Mouse (Mus musculus) midbrain, postnatal 0 days (tissue): ENCODE measurements around the gene Rabgef1. TPM values are rescaled to one million over a fixed set of nuclear protein-coding genes. Genes with fewer than 3 reads are reported as not detected.

Experiments used
- ATAC-seq: fragments of 200-750 bp; cut with Nextera tagmentation; 2 replicates; pipeline ENCODE4 v1.8.0; 2017; ENCODE audit warnings: moderate number of reproducible peaks, mild to moderate bottlenecking, moderate TSS enrichment, moderate library complexity; ENCODE audit not compliant: low FRiP score
- DNase-seq: peaks from one replicate; pipeline ENCODE4 v3.0.0-alpha.2; 2015; ENCODE audit warnings: low spot score
- H3K27ac ChIP-seq: fragments of 300-500 bp; sonication (generic); 2 replicates; pipeline ENCODE4 v1.5.1; 2014; ENCODE audit warnings: low read depth, mild to moderate bottlenecking, low read length, mixed read lengths
- H3K27me3 ChIP-seq: fragments of 300-500 bp; sonication (generic); 2 replicates; pipeline ENCODE4 v1.6.1; 2014; ENCODE audit warnings: low read length, control low read depth, mixed read lengths; ENCODE audit not compliant: insufficient read depth
- H3K36me3 ChIP-seq: fragments of 300-500 bp; sonication (generic); 2 replicates; pipeline ENCODE4 v1.6.1; 2014; ENCODE audit warnings: low read length, control low read depth, mixed read lengths; ENCODE audit not compliant: insufficient read depth
- H3K4me1 ChIP-seq: fragments of 300-500 bp; sonication (generic); 2 replicates; pipeline ENCODE4 v1.6.1; 2014; ENCODE audit warnings: mild to moderate bottlenecking, control low read depth, antibody characterized with exemption, low read length, mixed read lengths; ENCODE audit not compliant: insufficient read depth
- H3K4me2 ChIP-seq: fragments of 300-500 bp; sonication (generic); 2 replicates; pipeline ENCODE4 v1.6.1; 2014; ENCODE audit warnings: low read depth, mild to moderate bottlenecking, low read length, mixed read lengths; ENCODE audit not compliant: poor library complexity, severe bottlenecking
- H3K4me3 ChIP-seq: fragments of 300-500 bp; sonication (generic); 2 replicates; pipeline ENCODE4 v1.5.1; 2014; ENCODE audit warnings: low read depth, mild to moderate bottlenecking, low read length, moderate library complexity
- H3K9ac ChIP-seq: fragments of 300-500 bp; sonication (generic); replicated peaks from 2 replicates; pipeline ENCODE4 v1.6.1; 2014; ENCODE audit warnings: mild to moderate bottlenecking, low read length, moderate library complexity, mixed read lengths; ENCODE audit not compliant: poor library complexity, severe bottlenecking
- H3K9me3 ChIP-seq: fragments of 300-500 bp; sonication (generic); 2 replicates; pipeline ENCODE4 v1.6.1; 2016; ENCODE audit warnings: low read length, control low read depth
- CTCF ChIP-seq: IDR thresholded peaks from 2 replicates; pipeline ENCODE4 v1.5.1; 2016; ENCODE audit warnings: antibody characterized with exemption, mild to moderate bottlenecking
- WGBS: fragments of 180-500 bp; shearing (Covaris S2); extraction: QIAGEN DNeasy Blood & Tissue Kit; methylation state at CpG from one replicate; pipeline ENCODE4 v1.1.7; 2014; 5-methylcytosine and 5-hydroxymethylcytosine counted together
- polyA plus RNA-seq: library from polyadenylated mRNA; unstranded; fragments of >200 nt; fragmentation: Nextera tagmentation; extraction: Ambion mirVana; gene quantifications from 2 replicates; pipeline ENCODE4 v1.2.1, GENCODE M21; 2015
- total RNA-seq: library from RNA; depleted of rRNA; stranded (reverse); fragments of >200 nt; gene quantifications from 2 replicates; pipeline ENCODE4 v1.2.3, GENCODE M21; 2014

Rabgef1 gene
- total and polyA plus RNA-seq, 2 experiments from 2014 or later = 24.2 to 31.3 TPM

DNA sequence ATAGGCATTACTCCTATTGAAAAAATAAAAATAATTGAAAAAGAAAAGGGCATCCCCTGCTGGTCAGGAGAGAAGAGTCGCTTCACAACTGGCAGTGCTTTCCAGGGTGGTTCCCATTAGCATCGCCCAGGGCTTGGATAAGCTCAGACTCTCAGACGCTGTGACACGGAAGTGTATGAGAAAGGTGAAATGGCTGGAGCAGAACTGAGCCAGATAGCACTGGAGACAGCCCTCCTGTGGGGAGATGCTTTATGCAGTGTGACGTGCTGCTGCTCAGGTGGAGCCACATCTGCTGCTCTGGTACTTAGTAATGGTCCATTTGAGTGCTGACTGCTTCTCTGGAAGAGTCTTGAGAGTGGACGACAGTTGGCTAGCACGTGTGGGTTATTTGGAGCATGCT, 8.8 kb downstream of the Rabgef1 start:
- no peak overlapping the region for H3K9ac ChIP-seq
- 67% methylated on average over 7 of the region's 7 CpGs for WGBS
- H3K36me3 ChIP-seq = no peaks in the 10 kb centered on the region
- H3K4me2 ChIP-seq = no peak overlapping the region
- DNase-seq (peak; percentile 5), ATAC-seq (no peak)
- H3K27ac ChIP-seq = no peak overlapping the region
- TF ChIP-seq CTCF = peak; percentile 41
- H3K4me1 ChIP-seq = no peaks in the 10 kb centered on the region
- no peaks in the 10 kb centered on the region for H3K9me3 ChIP-seq
- H3K4me3 ChIP-seq = no peak overlapping the region
- H3K27me3 ChIP-seq = no peaks in the 10 kb centered on the region

DNA sequence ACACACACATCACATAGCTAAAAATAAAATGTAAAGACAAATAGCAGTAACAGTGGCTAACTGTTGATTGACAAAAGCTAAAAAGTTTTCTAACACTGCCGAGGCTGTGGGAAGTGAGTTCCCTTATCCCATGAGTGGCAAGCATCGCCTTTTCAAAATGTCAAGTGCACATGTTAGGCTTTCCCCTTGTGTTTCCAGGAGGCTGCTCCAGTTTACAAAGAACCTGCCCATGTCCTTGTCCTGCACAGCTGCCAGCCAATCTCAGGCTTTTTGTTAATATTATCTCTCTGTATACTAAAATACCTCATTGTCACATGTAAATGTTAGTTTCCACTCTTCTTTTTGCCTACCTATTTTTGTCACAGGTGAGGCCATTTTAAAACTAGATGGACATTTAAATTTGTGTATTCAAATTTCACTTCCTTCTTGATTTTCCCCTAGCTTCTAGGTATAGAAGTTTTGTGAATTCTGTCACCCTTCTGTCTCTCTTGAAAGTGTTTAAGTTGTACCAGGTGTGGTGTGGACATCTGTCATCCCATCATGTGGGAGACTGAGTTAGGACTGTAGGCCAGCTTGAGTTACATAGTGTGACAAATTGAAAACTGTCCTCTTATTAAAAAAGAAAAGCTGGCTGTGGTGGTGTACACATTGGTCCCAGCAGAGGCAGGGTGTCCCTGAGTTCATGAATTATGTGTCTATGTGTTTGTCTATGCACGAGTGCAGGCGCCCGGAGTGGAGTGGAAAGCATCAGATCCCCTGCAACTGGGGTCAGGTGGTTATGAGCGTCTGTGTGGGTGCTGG, 10.3 kb downstream of the Rabgef1 start:
- Histone ChIP-seq H3K36me3 (no peaks in the 10 kb centered on the region), H3K9me3 (no peaks in the 10 kb centered on the region), H3K27me3 (no peaks in the 10 kb centered on the region), H3K4me2 (no peak overlapping the region), H3K27ac (no peak overlapping the region), H3K9ac (no peak overlapping the region), H3K4me1 (no peaks in the 10 kb centered on the region), H3K4me3 (no peak overlapping the region)
- no peak for DNase-seq
- no peak for ATAC-seq
- TF ChIP-seq CTCF = no peak
- WGBS = 89% methylated on average over 6 of the region's 6 CpGs

DNA sequence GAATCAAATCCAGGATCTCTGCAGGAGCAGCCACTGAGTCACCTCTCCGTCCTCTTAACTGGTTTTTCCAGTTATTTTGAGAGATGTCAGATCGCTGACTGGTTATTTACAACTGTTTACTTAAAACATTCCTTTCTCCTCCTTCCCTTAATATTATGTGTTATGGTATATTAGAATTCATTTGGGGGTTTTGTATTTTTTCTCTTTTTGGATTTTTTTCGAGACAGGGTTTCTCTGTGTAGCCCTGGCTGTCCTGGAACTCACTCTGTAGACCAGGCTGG, 10.9 kb downstream of the Rabgef1 start:
- DNase-seq (no peak), ATAC-seq (no peak)
- Histone ChIP-seq H3K4me1 (no peaks in the 10 kb centered on the region), H3K9me3 (no peaks in the 10 kb centered on the region), H3K36me3 (no peaks in the 10 kb centered on the region), H3K27me3 (no peaks in the 10 kb centered on the region), H3K4me3 (no peak overlapping the region), H3K27ac (no peak overlapping the region), H3K4me2 (no peak overlapping the region), H3K9ac (no peak overlapping the region)
- 96% methylated on average over 3 of the region's 3 CpGs for WGBS
- no peak for TF ChIP-seq CTCF

GRCm38 (mm10) chr5:130184193-130184856, 12.7 kb downstream of the Rabgef1 start:
- H3K9ac ChIP-seq = no peak overlapping the region
- H3K9me3 ChIP-seq = no peaks in the 10 kb centered on the region
- no peak overlapping the region for H3K4me3 ChIP-seq
- no peak overlapping the region for H3K27ac ChIP-seq
- no peaks in the 10 kb centered on the region; the same call in 1 of the 2 replicates for H3K36me3 ChIP-seq
- DNase-seq = no peak
- WGBS = 91% methylated on average over 9 of the region's 9 CpGs
- TF ChIP-seq CTCF = no peak
- no peaks in the 10 kb centered on the region for H3K4me1 ChIP-seq
- H3K27me3 ChIP-seq = no peaks in the 10 kb centered on the region
- ATAC-seq = no peak
- H3K4me2 ChIP-seq = no peak overlapping the region

- no peaks in the 10 kb centered on the region for H3K27me3 ChIP-seq
- H3K4me1 ChIP-seq = no peaks in the 10 kb centered on the region
- H3K27ac ChIP-seq = no peak overlapping the region
- H3K9me3 ChIP-seq = no peaks in the 10 kb centered on the region
- H3K9ac ChIP-seq = no peak overlapping the region
- ATAC-seq (no peak), DNase-seq (no peak)
- H3K4me2 ChIP-seq = no peak overlapping the region
- H3K36me3 ChIP-seq = peaks cover 10% of the 10 kb centered on the region
- no peak for TF ChIP-seq CTCF
- H3K4me3 ChIP-seq = no peak overlapping the region
- 91% methylated on average over 6 of the region's 6 CpGs for WGBS
These were observed 13.7 kb downstream of the Rabgef1 start for GRCm38 (mm10) chr5:130185312-130185711.

DNA sequence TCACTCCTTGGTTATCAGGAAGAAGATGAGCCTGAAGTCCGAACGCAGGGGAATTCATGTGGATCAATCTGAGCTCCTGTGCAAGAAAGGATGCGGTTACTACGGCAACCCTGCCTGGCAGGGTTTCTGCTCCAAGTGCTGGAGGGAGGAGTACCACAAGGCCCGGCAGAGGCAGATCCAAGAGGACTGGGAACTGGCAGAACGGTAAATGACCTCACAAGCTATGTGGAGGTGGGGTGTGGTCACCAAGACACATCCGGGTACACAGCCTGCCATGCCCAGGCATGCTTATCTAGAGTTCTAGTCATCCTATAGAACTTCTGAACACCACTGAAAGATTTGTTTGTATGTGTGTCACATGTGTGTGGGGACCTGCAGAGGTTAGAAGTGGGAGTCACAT, 15.8 kb downstream of the Rabgef1 start:
- WGBS = 25% methylated on average over 7 of the region's 7 CpGs
- H3K4me2 ChIP-seq = no peak overlapping the region
- DNase-seq (peak; percentile 35), ATAC-seq (no peak)
- H3K9ac ChIP-seq = no peak overlapping the region
- TF ChIP-seq CTCF = no peak
- no peak overlapping the region for H3K27ac ChIP-seq
- H3K36me3 ChIP-seq = peaks cover 23% of the 10 kb centered on the region
- H3K9me3 ChIP-seq = no peaks in the 10 kb centered on the region
- H3K4me1 ChIP-seq = no peaks in the 10 kb centered on the region
- H3K4me3 ChIP-seq = no peak overlapping the region
- no peaks in the 10 kb centered on the region for H3K27me3 ChIP-seq
